Mouse (Mus musculus) intestine, embryonic 15.5 days (tissue): ENCODE results near the gene Fbxw13. TPM values are rescaled to one million over a fixed set of nuclear protein-coding genes. Genes with fewer than 3 reads are reported as not detected.
A peak's percentile ranks its signal among the peaks of the same experiment; 100 is the strongest.
"Not testable (repeated sequence)": the region's sequence is repeated elsewhere in the genome, so short reads cannot be mapped to it uniquely, and the experiment has no call there.

ENCODE experiments used
- ATAC-seq: fragments of 200-750 bp; cut with Nextera tagmentation; 2 replicates; pipeline ENCODE4 v1.8.0; 2017; ENCODE audit warnings: moderate TSS enrichment, moderate library complexity
- H3K27ac ChIP-seq: fragments of 300-500 bp; sonication (generic); 2 replicates; pipeline ENCODE4 v1.5.1; 2015; ENCODE audit warnings: mild to moderate bottlenecking, inconsistent platforms
- H3K27me3 ChIP-seq: fragments of 300-500 bp; sonication (generic); replicated peaks from 2 replicates; pipeline ENCODE4 v1.6.1; 2015; ENCODE audit warnings: inconsistent platforms
- H3K36me3 ChIP-seq: fragments of 300-500 bp; sonication (generic); 2 replicates; pipeline ENCODE4 v1.6.1; 2015; ENCODE audit warnings: inconsistent platforms
- H3K4me1 ChIP-seq: fragments of 300-500 bp; sonication (generic); replicated peaks from 2 replicates; pipeline ENCODE4 v1.6.1; 2015; ENCODE audit warnings: inconsistent platforms
- H3K4me2 ChIP-seq: fragments of 300-500 bp; sonication (generic); replicated peaks from 2 replicates; pipeline ENCODE4 v1.6.1; 2015; ENCODE audit warnings: mild to moderate bottlenecking, inconsistent platforms
- H3K4me3 ChIP-seq: fragments of 300-500 bp; sonication (generic); replicated peaks from 2 replicates; pipeline ENCODE4 v1.5.1; 2015; ENCODE audit warnings: inconsistent platforms
- H3K9ac ChIP-seq: fragments of 300-500 bp; sonication (generic); 2 replicates; pipeline ENCODE4 v1.6.1; 2015; ENCODE audit warnings: inconsistent platforms
- H3K9me3 ChIP-seq: fragments of 300-500 bp; sonication (generic); 2 replicates; pipeline ENCODE4 v1.6.1; 2016; ENCODE audit warnings: inconsistent platforms
- WGBS: fragments of 180-500 bp; shearing (Covaris S2); methylation state at CpG from one replicate; pipeline ENCODE4 v1.1.7; 2015; 5-methylcytosine and 5-hydroxymethylcytosine counted together
- polyA plus RNA-seq: library from polyadenylated mRNA; unstranded; fragments of >200 nt; fragmentation: Nextera tagmentation; extraction: Ambion mirVana; gene quantifications from 2 replicates; pipeline ENCODE4 v1.2.1, GENCODE M21; 2015

Gene Fbxw13
- not detected in 2 replicates for polyA plus RNA-seq

GRCm38 (mm10) chr9:109195875-109196274, at the start of gene Fbxw13:
Gene Fbxw13 (minus strand): TSS chr9:109195975.
- not testable (repeated sequence) for H3K36me3 ChIP-seq, H3K27ac ChIP-seq, H3K9me3 ChIP-seq, H3K9ac ChIP-seq, H3K4me1 ChIP-seq, H3K4me2 ChIP-seq, H3K4me3 ChIP-seq, H3K27me3 ChIP-seq, ATAC-seq
- WGBS = 79% methylated on average over 3 of the region's 3 CpGs

GRCm38 (mm10) chr9:109234654-109235053, 38.9 kb upstream of the Fbxw13 start, which contains the start of gene Fbxw20:
Gene Fbxw20 (minus strand): TSS chr9:109234754.
- Histone ChIP-seq H3K27ac (no peak within 1 kb of the TSS), H3K36me3 (no peaks in the 10 kb centered on the region), H3K27me3 (no peaks in the 10 kb centered on the region), H3K4me3 (no peak within 1 kb of the TSS), H3K9me3 (no peaks in the 10 kb centered on the region), H3K9ac (no peak within 1 kb of the TSS), H3K4me1 (no peaks in the 10 kb centered on the region), H3K4me2 (no peak within 1 kb of the TSS)
- no peak for ATAC-seq
- WGBS = 92% methylated on average over 1 of the region's 1 CpGs

- 69% methylated on average over 6 of the region's 6 CpGs for WGBS
- no peak overlapping the region for H3K27ac ChIP-seq
- H3K36me3 ChIP-seq = no peaks in the 10 kb centered on the region
- H3K4me3 ChIP-seq = no peak overlapping the region
- no peaks in the 10 kb centered on the region for H3K9me3 ChIP-seq
- H3K27me3 ChIP-seq = no peaks in the 10 kb centered on the region
- no peak overlapping the region for H3K4me2 ChIP-seq
- H3K4me1 ChIP-seq = no peaks in the 10 kb centered on the region
- no peak overlapping the region for H3K9ac ChIP-seq
- ATAC-seq = no peak
Measured at GRCm38 (mm10) chr9:109218449-109218848, 22.7 kb upstream of the Fbxw13 start.

- H3K9ac ChIP-seq, ATAC-seq, H3K27ac ChIP-seq, H3K9me3 ChIP-seq, H3K4me2 ChIP-seq, H3K36me3 ChIP-seq, H3K4me3 ChIP-seq, H3K27me3 ChIP-seq, H3K4me1 ChIP-seq: not testable (repeated sequence)
- 59% methylated on average over 1 of the region's 1 CpGs for WGBS
Measured at GRCm38 (mm10) chr9:109201347-109201746, 5.6 kb upstream of the Fbxw13 start.

GRCm38 (mm10) chr9:109200349-109200748, 4.6 kb upstream of the Fbxw13 start:
- WGBS = 92% methylated on average over 1 of the region's 1 CpGs
- H3K4me3 ChIP-seq = no peak overlapping the region
- no peak overlapping the region for H3K4me2 ChIP-seq
- no peaks in the 10 kb centered on the region for H3K9me3 ChIP-seq
- H3K27me3 ChIP-seq = no peaks in the 10 kb centered on the region
- H3K27ac ChIP-seq = no peak overlapping the region
- no peak for ATAC-seq
- H3K36me3 ChIP-seq = no peaks in the 10 kb centered on the region
- no peaks in the 10 kb centered on the region for H3K4me1 ChIP-seq
- no peak overlapping the region for H3K9ac ChIP-seq

- Histone ChIP-seq H3K9ac (no peak overlapping the region), H3K27ac (no peak overlapping the region), H3K9me3 (no peaks in the 10 kb centered on the region), H3K4me3 (no peak overlapping the region), H3K36me3 (no peaks in the 10 kb centered on the region), H3K27me3 (no peaks in the 10 kb centered on the region), H3K4me2 (no peak overlapping the region), H3K4me1 (no peaks in the 10 kb centered on the region)
- ATAC-seq = no peak
- WGBS = 51% methylated on average over 1 of the region's 1 CpGs
Measured at GRCm38 (mm10) chr9:109199353-109199752, 3.6 kb upstream of the Fbxw13 start.

GRCm38 (mm10) chr9:109177208-109177607, 18.6 kb downstream of the Fbxw13 start:
- no peak overlapping the region for H3K4me2 ChIP-seq
- WGBS = 73% methylated on average over 1 of the region's 1 CpGs
- no peaks in the 10 kb centered on the region; the same call in 1 of the 2 replicates for H3K9me3 ChIP-seq
- no peaks in the 10 kb centered on the region for H3K27me3 ChIP-seq
- H3K9ac ChIP-seq = no peak overlapping the region
- H3K36me3 ChIP-seq = no peaks in the 10 kb centered on the region
- H3K4me1 ChIP-seq = no peaks in the 10 kb centered on the region
- peak; percentile 82 for ATAC-seq
- H3K4me3 ChIP-seq = no peak overlapping the region
- H3K27ac ChIP-seq = no peak overlapping the region

- no peaks in the 10 kb centered on the region; the same call in 1 of the 2 replicates for H3K9me3 ChIP-seq
- H3K9ac ChIP-seq = no peak overlapping the region
- 90% methylated on average over 1 of the region's 1 CpGs for WGBS
- ATAC-seq = no peak
- H3K36me3 ChIP-seq = no peaks in the 10 kb centered on the region
- no peaks in the 10 kb centered on the region for H3K4me1 ChIP-seq
- H3K27ac ChIP-seq = no peak overlapping the region
- no peak overlapping the region for H3K4me2 ChIP-seq
- H3K4me3 ChIP-seq = no peak overlapping the region
- no peaks in the 10 kb centered on the region for H3K27me3 ChIP-seq
Measured at GRCm38 (mm10) chr9:109176301-109176700, 19.5 kb downstream of the Fbxw13 start.

GRCm38 (mm10) chr9:109167316-109167715, 28.5 kb downstream of the Fbxw13 start:
- H3K4me3 ChIP-seq = no peak overlapping the region
- no peaks in the 10 kb centered on the region for H3K27me3 ChIP-seq
- H3K36me3 ChIP-seq = no peaks in the 10 kb centered on the region
- no peak overlapping the region for H3K4me2 ChIP-seq
- H3K9ac ChIP-seq = no peak overlapping the region
- H3K9me3 ChIP-seq = no peaks in the 10 kb centered on the region
- H3K4me1 ChIP-seq = no peaks in the 10 kb centered on the region
- no peak overlapping the region for H3K27ac ChIP-seq
- no peak for ATAC-seq

- no peak within 1 kb of the TSS for H3K4me3 ChIP-seq
- 78% methylated on average over 3 of the region's 3 CpGs for WGBS
- H3K9me3 ChIP-seq = no peaks in the 10 kb centered on the region
Measured at GRCm38 (mm10) chr9:109161941-109162340, 33.8 kb downstream of the Fbxw13 start, which contains the start of gene Fbxw21. Gene Fbxw21 (minus strand): TSS chr9:109162041.

GRCm38 (mm10) chr9:109140414-109140813, 55.4 kb downstream of the Fbxw13 start:
- not testable (repeated sequence) for H3K4me3 ChIP-seq, ATAC-seq, H3K4me2 ChIP-seq, H3K4me1 ChIP-seq, H3K9me3 ChIP-seq, H3K36me3 ChIP-seq, H3K27ac ChIP-seq, H3K9ac ChIP-seq, H3K27me3 ChIP-seq
- 64% methylated on average over 4 of the region's 4 CpGs for WGBS

More at GRCm38 (mm10) chr9:109161941-109162340, 33.8 kb downstream of the Fbxw13 start, which contains the start of gene Fbxw21:
- Histone ChIP-seq H3K4me2 (no peak within 1 kb of the TSS), H3K27ac (no peak within 1 kb of the TSS), H3K9ac (no peak within 1 kb of the TSS), H3K4me1 (no peaks in the 10 kb centered on the region), H3K36me3 (no peaks in the 10 kb centered on the region), H3K27me3 (no peaks in the 10 kb centered on the region)
- no peak for ATAC-seq

- no peak for ATAC-seq
- no peak overlapping the region for H3K4me2 ChIP-seq
- no peaks in the 10 kb centered on the region for H3K4me1 ChIP-seq
- H3K9me3 ChIP-seq = no peaks in the 10 kb centered on the region
- H3K27ac ChIP-seq = no peak overlapping the region
- H3K4me3 ChIP-seq = no peak overlapping the region
- no peaks in the 10 kb centered on the region for H3K27me3 ChIP-seq
- no peaks in the 10 kb centered on the region for H3K36me3 ChIP-seq
- no peak overlapping the region for H3K9ac ChIP-seq
- 83% methylated on average over 5 of the region's 5 CpGs for WGBS
Measured at GRCm38 (mm10) chr9:109130076-109130475, 65.7 kb downstream of the Fbxw13 start.
